Mouse (Mus musculus): Measurements from ENCODE around the gene Nanos3.

Nanos3 gene

DNA sequence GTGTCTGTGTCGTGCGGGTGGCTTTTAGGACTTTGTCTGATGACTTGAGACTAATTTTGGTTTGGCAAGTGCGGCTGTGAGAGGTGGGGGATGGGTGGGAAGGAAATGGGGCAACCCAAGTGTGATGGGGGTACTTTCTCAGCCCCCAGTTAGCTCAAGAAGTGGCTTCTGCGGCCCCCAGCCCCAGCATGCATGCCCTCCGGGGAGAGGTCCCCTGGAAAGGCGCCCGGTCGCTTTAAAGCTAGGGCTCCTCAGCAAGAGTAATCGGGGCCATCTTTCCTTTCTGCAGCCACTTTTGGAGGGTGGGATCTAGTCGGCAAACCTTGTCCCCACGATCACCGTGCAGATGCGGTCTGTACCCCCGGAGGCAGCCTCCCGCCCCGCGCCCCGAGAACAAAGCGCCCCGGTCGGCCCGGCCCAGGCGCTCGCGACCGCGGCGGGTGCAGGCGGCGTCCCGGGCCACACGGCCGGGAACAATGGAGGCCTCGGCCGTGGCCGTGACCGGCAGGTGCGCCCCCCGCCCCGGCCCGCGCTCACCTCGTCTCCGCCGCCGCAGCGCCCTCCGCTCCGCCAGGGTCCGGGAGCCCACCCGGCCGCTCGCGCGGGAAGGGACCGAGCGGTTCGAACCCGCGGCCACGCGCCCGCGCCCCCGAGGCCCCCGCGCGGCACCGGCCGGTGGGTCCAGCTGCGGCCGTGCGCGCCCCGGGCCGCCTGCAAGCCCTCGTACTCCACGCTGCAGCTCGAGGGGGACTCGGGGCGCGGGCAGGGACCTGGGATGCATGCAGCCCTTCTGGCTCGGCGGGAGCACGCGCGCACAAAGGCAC is 1.5 kb downstream of the Nanos3 start:
- no peak for DNase-seq (ENCODE audit: low read depth, low spot score)

DNA sequence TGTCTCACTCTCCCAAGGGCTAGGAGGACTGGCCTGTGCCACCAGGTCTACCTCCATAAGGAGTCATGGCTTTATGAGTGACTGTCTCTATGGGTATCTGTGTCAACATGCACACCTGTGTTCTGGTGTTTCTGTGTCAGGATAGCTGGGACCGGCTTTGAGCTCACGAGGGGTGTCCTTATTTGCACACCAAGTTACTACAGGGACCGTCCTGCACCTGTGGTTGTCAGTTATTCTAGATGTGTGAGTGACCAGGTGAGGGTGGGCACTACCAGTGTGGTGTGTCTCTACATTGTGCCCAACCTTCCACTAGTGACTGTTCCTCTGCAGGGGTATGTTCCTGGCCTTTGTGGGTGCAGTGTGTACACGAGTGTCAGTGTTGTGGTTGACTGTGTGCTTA is 2.2 kb downstream of the Nanos3 start:
- DNase-seq (ENCODE audit: low read depth, low spot score): no peak

DNA sequence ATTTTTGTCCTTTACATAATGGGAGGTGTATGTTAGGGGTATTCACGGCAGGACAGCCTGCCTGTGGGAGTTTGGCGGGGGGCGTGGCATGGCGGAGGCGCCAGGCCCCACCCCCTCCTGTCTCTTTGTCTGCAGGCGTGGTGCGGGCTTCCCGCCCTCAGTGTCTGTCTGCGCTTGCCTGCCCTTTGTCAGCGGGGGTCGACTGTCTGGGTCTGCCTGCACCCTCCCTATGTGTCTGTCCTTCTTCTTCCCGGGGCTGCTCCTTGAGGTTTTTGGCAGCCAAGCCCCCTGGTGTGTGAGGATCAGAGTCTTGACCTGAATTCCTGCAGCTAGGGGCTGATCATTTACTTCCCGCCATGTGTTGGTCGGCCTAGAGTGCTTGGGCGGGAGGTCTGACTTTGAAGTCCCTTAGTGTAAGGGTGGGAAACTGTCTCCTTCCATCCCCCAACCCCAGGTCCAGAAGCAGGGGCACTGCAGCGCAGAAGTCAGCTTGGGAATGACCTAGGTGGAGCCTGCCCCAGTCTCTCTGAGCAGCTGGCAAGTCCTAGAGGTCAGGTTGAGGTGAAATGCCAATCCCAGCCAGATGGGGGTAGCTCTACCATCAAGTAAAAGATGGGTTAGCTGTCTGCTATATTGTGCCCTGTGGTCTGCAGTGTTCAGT is 4.4 kb downstream of the Nanos3 start:
- no peak for DNase-seq (ENCODE audit: low read depth, low spot score)

DNA sequence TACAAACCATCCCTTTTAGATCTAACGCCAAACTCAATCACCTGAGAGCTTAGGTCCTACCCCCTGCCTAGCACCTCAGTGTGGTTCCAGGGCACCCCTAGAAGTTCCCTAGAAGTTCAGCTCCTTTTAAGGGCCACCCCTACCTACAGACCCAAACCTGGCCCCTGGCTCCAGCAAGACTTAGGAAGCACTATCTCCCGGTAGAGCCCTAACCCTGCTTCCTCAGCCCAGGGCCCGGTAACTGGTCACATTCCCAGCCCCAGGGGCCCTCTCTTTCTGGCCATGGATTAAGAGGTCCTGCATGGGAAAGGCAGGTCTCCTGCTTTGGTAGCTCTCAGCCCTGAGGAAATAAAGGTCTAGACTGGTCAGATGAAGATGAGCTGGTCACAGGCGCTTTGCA is 5.1 kb downstream of the Nanos3 start:
- DNase-seq (ENCODE audit: low read depth, low spot score): no peak

DNA sequence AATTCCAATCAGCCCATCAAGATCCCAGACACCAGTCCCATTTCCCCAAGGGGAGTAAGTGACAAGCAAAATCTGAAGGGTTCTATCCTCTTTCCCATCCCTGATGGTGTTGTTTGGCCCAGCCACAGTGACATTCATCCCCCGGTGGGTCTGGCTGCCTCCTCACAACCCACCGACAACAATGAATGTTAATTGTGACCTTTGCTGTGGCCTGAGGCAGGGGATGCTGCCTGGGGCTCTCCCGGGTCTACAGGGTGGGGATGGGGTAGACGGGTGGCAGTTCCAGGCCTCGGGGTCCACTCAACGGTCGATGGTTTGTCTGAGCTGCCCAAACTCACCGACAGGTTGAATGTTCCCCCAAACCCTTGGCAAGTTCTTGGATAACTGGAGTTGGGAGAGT is 6.4 kb downstream of the Nanos3 start:
- DNase-seq (ENCODE audit: low read depth, low spot score): no peak

DNA sequence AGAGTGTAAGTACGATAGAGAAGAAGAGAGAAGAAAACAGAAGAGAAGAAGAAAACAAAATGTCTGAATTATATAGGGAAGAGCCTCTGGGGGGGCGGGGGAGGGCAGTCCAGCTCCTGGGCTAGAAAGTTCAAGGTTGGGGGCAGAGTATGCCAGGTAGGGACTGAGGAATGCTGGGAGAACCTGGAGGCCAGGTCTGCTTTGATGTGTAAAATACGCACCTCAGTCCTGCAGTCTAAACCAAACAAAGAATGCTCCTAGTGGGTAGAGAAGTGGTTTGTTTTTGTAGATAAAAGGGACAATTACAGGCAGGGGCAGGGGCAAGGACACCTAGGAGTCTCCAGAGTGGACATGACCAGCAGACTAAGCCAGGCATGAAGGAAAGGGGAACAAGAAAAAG is 7.6 kb downstream of the Nanos3 start:
- DNase-seq (ENCODE audit: low read depth, low spot score): no peak

DNA sequence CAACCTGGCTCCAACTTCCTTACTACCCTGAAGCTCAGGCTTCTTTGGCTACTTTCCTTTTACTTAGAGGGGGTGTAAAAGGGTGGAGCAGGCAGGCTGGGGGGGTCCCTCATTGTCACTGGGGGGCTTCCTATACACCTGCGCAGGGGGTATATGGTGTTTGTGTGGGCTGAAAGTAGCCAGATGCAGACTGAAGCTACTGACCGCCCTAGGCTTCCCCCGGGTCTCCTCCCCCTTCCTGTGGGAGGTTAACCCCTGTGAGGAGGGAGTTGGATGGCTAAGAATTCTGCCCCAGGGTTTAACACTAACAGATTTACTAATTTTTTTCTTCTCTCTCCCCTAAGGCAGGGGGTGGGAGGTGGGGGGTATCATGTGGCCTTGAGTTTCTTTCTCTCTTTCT is 8.5 kb downstream of the Nanos3 start:
- DNase-seq (ENCODE audit: low read depth, low spot score): no peak

DNA sequence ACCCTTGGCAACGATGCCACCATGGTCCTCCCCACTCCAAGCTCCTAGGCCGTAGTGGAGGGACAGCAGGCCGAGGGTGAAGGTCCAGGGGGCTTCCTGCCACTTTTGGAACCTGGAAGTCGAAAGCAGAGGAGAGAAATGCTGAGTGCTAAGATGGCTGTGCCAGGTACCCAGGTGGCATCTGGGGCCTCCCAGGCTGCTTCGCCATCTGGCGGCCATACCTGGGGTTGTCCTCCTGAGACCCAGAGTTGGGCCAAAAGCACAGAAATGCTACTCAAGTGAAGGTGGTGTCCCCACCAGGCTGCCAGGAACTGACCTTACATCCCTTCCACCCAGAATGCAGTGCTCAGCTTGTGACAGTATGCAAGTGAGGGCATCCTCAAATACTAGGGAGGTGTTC is 11.2 kb downstream of the Nanos3 start:
- DNase-seq (ENCODE audit: low read depth, low spot score): peak; percentile 75

DNA sequence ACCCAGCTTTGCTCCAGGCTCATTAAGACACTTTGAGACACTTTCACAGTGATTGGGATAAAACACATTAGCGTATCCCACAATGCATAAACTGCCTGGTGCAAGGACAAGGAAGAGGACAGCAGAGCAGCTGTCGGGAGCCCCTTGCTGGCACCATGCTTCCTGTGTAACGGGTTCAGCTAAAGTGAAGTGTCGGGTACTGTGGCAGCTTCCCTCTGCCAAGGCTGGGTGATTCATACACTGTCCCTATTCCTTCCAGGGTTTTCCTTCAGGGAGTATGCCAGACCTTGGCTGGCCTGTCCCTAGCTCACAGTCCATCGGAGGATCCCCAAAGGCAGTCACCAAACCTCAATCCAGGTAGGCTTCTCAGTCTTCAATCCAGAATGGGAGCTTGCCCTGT is 14.9 kb downstream of the Nanos3 start:
- no peak for DNase-seq (ENCODE audit: low read depth, low spot score)

DNA sequence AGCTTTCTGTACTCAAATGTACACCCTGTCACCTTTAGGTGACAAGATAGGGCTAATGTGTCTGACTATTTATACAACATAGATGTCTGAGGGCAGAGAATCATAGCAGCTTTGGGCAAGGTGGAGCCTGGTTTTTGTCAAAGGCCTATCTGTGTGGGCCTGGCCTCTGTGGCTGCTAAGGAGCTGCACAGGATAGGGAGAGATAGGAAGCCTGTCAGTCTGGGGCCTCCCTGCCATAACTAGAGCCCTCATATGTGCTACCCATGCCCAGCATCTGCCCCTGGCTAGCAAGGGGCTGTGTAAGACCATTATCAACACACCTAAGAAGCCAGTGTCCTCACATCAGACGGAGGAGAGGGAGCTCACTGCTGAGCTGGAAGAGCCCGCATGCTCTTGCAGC is 17.3 kb downstream of the Nanos3 start:
- no peak for DNase-seq (ENCODE audit: low read depth, low spot score)

DNA sequence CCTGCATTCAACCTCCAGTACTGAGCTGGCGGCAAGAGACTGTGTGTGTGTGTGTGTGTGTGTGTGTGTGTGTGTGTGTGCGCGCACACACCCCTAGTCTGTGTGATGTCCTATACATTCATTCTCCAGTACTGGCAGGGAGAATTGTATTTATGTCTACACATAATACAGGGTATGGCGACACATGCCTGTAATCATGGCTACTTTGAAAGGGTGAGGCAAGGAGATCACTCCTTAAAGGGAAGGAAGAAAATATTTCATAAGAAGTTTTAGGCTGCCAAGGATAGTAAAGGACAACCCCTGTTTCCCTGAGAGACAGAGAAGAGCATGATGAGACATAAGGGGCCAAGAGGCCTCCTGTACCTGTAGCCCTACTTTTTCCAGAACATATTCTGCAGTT is 27.4 kb downstream of the Nanos3 start:
- DNase-seq (ENCODE audit: low read depth, low spot score): no peak

DNA sequence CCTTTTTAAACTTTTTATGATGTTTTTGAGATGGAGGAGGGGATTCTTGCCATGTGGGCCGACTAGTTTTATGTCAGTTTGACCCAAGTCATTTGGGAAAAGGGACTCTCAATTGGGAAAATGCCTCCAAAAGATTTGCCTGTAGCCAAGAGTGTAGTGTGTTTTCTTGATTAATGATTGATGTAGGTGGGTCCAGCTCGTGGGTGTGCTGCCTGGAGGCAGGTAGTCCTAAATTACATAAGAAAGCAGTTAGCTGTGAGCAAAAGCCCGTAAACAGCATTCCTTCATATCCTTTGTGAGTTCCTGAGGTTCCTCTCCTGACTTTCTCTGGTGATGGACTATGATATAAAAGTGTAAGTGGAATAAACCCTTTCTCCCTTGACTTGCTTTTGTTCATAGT is 35.8 kb downstream of the Nanos3 start:
- no peak for DNase-seq (ENCODE audit: low read depth, low spot score)

DNA sequence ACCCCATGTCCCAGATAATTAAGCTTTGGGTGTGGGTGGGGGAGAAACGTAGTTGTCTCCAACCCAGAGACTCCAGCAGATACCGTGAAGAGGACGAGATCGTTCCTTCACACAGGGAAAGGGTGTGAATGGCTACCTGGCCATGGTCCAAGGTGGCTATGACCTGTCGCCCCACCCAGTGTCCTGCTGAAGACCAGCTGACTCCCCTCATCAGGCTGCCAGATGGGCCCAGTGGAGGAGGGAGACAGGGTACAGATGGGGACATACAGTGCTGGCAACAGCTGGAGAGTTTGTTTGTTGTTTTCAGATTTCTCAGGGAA is 36.5 kb downstream of the Nanos3 start:
- DNase-seq (ENCODE audit: low read depth, low spot score): no peak

DNA sequence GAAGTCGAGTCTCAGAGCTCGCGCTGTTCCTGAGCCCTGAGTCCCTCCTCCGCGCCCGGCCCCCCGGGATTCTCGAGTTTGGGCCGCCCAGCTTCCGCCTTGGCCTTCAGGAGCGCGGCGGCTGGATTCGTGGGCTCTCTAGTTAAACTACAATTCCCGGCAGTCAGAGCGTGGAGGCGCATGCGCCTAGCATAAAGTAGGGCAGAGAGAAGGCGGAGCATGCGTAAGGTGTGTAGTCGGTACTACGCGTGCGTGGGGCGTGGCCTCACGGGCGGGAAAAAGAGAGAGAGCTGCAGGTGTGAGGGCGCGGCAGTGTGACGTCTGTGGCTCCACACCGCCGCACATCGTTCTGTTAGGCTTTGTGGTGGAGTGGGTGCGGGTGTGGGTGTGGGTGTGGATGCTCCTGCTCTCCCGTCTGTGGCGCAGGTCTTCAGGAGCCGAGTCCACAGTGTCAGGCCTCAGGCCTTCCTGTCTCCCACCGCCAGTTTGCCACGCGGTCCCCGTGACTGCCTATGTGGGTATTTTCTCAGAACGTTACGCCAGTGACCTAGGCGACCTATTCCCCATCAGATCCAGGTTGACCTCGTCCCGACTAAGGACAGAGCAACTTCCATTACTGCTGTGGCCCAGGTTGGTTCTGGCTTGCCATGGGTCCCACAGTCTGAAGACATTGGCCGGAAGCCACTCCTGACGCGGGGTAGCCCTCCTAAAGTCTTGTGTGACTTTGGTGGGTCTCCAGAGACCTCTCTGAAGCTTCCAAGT is 37.1 kb downstream of the Nanos3 start, which contains the start of the genes Cc2d1a and 4930432K21Rik:
Gene Cc2d1a (minus strand): TSS at position 168 of the 762 bp plus-strand sequence.
Gene 4930432K21Rik (plus strand): TSS at position 257 of the 762 bp plus-strand sequence.
- peak; percentile 99 for DNase-seq (ENCODE audit: low read depth, low spot score)

DNA sequence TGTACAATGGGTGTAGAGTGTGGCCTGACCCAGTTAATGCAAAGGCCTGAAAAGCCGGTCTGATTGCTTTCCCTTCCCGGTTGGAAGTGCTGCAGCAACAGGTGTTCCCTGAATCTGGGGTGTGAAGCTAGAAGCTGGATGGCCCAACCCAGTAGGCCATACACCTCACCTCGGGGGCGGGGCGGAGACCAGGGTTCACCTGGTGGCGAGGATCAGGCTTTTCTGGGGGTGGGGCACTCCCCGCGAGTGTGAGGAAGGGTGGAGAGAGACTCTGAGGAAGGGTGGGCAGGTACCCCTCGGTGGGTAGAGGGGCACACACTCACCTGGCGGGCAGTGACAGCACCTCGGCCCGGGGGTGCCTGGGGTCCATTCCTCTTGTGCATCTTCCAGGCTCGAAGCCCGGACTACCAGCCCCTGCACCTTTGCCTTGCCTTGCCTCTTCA is 37.7 kb downstream of the Nanos3 start:
- peak; percentile 13 for DNase-seq (ENCODE audit: low read depth, low spot score)

DNA sequence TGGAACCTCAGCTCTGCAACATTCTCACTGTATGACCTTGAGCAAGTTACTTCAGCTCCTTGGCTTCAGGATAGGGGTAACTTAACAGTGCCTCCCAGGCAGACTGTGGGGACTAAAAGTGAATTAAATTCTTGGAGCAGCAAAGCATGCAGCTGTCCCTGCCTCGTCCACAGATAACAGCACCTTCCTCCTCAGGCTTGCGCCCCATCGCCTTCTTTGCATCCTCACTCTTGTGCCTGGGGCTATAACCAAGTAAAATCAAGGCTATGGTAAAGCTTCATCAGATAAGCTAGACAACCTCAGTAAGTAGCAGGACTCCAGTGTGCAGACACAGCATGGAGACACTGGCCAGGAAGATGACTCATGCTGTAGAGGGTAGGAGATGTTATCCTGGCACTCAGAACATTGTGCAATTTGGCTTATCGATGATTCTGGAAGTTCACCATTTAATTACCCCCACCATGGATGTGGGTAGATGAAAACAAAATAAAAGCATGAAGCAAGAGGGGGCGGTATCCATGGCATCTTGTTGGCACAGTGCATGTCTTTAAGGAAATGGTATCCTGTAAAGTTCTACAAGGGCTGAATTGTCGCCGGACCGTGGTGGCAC is 40.3 kb downstream of the Nanos3 start:
- peak; percentile 55 for DNase-seq (ENCODE audit: low read depth, low spot score)

DNA sequence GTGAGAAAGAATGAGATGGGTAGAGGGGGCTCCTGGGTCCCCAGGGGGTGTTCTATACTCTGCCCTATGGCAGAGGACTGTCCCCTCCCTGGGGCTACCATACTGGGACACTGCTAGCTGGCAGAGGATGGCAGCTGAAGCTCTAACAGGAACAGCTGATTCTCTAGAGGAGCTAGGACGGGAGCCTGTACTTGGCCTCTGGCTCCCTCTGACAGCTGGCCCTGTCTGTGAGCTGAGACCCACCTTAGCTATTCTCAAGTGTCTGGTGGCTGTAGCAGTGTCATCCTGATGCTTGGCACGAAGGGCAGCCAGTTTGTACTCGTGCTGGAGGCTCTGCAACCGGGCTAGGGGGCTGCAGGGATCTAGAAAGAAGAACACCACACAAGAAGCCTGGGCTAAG is 44.2 kb downstream of the Nanos3 start:
- DNase-seq (ENCODE audit: low read depth, low spot score): no peak

DNA sequence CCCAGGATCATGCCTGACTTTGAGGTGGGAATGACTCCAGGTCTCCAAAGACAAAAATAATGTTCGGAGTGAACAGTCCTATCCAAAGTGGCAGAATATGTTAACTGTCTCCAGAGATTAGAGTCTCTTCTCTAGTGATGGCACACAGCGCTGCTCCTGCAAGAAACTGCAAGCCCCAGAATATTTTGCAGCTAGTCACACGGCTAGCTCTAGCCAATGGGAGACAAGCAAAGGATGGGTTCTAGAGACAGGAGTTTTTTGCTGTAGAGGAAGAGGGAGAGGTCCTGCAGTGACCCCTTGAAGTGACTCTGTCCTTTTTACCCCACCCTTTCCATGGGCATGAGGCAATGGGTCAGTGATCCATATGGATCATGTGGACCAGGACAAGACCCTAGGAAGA is 47.2 kb downstream of the Nanos3 start:
- no peak for DNase-seq (ENCODE audit: low read depth, low spot score)

DNA sequence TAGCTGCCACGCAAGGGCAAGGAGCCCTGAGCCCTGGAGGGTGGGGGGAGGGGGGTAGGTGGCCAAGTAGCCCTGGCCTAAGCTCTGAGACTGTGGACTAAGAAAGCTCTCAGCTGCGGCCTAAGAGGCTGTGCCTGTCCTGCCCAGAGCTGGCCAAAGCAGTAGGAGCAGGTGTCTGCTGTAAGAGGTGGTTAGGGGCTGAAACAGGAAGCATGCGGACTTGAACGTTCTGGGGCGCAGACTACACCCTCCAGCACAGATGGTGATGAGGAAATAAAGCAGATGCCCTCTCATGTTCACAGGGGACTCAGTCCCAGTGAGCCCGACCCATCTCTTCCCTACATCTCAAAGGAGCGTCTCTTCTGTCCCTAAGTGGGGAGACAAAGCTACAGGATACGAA is 52.8 kb downstream of the Nanos3 start:
- DNase-seq (ENCODE audit: low read depth, low spot score): no peak

DNA sequence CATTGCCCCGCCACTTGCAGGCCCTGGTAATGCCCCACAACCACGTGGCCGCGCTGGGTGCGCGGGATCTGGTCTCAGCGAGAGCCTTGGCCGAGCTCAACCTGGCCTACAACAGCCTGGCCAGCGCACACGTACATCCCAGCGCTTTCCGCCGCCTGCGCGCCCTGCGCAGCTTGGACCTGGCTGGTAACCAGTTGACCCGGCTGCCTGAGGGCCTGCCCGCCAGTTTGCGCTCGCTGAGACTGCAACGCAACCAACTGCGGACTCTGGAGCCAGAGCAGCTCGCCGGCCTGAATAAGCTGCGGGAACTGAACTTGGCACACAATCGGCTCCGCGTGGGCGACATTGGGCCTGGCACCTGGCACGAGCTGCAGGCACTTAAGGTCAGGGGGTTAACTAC is 54.2 kb downstream of the Nanos3 start:
- DNase-seq (ENCODE audit: low read depth, low spot score): peak; percentile 80

DNA sequence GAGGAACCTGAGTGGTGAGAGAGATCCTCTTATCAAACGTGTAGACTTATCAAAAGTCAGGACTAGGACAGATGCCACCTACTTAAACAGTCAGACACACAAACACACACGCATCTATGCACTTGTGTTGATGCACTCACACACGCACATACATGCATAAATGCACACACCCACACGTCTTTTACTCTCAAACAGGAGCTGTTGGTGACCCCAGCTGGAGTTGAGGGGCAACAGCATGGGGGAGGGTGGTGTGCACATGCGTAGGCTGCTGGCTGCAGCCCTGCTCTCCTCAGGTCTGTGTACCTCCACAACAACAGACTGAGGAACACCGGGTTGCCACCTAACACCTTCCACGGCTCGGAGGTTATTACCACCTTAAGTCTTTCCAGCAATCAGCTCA is 56.7 kb downstream of the Nanos3 start:
- no peak for DNase-seq (ENCODE audit: low read depth, low spot score)

All from brain, adult 2 months (tissue).